Mouse (Mus musculus) liver, postnatal 0 days (tissue): ENCODE measurements around the gene Icosl. TPM values are rescaled to one million over a fixed set of nuclear protein-coding genes. Genes with fewer than 3 reads are reported as not detected.

Experiments
- ATAC-seq: fragments of 200-750 bp; cut with Nextera tagmentation; 2 replicates; pipeline ENCODE4 v1.8.0; 2017; ENCODE audit warnings: mild to moderate bottlenecking, moderate library complexity
- DNase-seq: peaks from one replicate; pipeline ENCODE4 v3.0.0-alpha.2; 2016
- H3K27ac ChIP-seq: fragments of 300-500 bp; sonication (generic); 2 replicates; pipeline ENCODE4 v1.5.1; 2014; ENCODE audit warnings: antibody characterized with exemption, moderate library complexity, mild to moderate bottlenecking, low read depth
- H3K27me3 ChIP-seq: fragments of 300-500 bp; sonication (generic); 2 replicates; pipeline ENCODE4 v1.6.1; 2014; ENCODE audit warnings: low read length, control low read depth, mixed read lengths; ENCODE audit not compliant: insufficient read depth
- H3K36me3 ChIP-seq: fragments of 300-500 bp; sonication (generic); replicated peaks from 2 replicates; pipeline ENCODE4 v1.6.1; 2014; ENCODE audit warnings: mild to moderate bottlenecking, control low read depth, low read length, moderate library complexity, mixed read lengths; ENCODE audit not compliant: insufficient read depth
- H3K4me1 ChIP-seq: fragments of 300-500 bp; sonication (generic); 2 replicates; pipeline ENCODE4 v1.6.1; 2014; ENCODE audit warnings: antibody characterized with exemption, mild to moderate bottlenecking, control low read depth; ENCODE audit not compliant: insufficient read depth
- H3K4me2 ChIP-seq: fragments of 300-500 bp; sonication (generic); 2 replicates; pipeline ENCODE4 v1.6.1; 2014; ENCODE audit warnings: low read depth, mild to moderate bottlenecking, low read length, moderate library complexity, mixed read lengths
- H3K4me3 ChIP-seq: fragments of 300-500 bp; sonication (generic); 2 replicates; pipeline ENCODE4 v1.5.1; 2014; ENCODE audit warnings: low read depth, low read length
- H3K9ac ChIP-seq: fragments of 300-500 bp; sonication (generic); replicated peaks from 2 replicates; pipeline ENCODE4 v1.6.1; 2014; ENCODE audit warnings: mild to moderate bottlenecking, moderate library complexity
- H3K9me3 ChIP-seq: fragments of 300-500 bp; sonication (generic); 2 replicates; pipeline ENCODE4 v1.6.1; 2016; ENCODE audit warnings: mild to moderate bottlenecking, control low read depth, low read length, mixed read lengths
- CTCF ChIP-seq: sonication (generic); IDR thresholded peaks from 2 replicates; pipeline ENCODE4 v1.5.1; 2016; ENCODE audit warnings: antibody characterized with exemption, low read depth
- EP300 ChIP-seq: IDR thresholded peaks from 2 replicates; pipeline ENCODE4 v1.6.1; 2016; ENCODE audit warnings: antibody characterized with exemption, low read depth, mild to moderate bottlenecking
- WGBS: fragments of 180-500 bp; shearing (Covaris S2); extraction: QIAGEN DNeasy Blood & Tissue Kit; methylation state at CpG from one replicate; pipeline ENCODE4 v1.1.7; 2014; ENCODE audit not compliant: insufficient replicate concordance; 5-methylcytosine and 5-hydroxymethylcytosine counted together
- polyA plus RNA-seq: library from polyadenylated mRNA; unstranded; fragments of >200 nt; fragmentation: Nextera tagmentation; extraction: Ambion mirVana; gene quantifications from 2 replicates; pipeline ENCODE4 v1.2.1, GENCODE M21; 2015

Gene Icosl
- polyA plus RNA-seq, 1 experiment from 2014 or later: 1.2 TPM

- no peak overlapping the region for H3K4me3 ChIP-seq
- no peaks in the 10 kb centered on the region for H3K9me3 ChIP-seq
- TF ChIP-seq EP300 (no peak), CTCF (no peak)
- H3K36me3 ChIP-seq: no peaks in the 10 kb centered on the region
- H3K4me2 ChIP-seq: no peak overlapping the region
- WGBS: 77% methylated on average over 4 of the region's 4 CpGs
- no peak overlapping the region for H3K27ac ChIP-seq
- H3K9ac ChIP-seq: no peak overlapping the region
- ATAC-seq (no peak), DNase-seq (no peak)
- H3K27me3 ChIP-seq: no peaks in the 10 kb centered on the region
- H3K4me1 ChIP-seq: no peaks in the 10 kb centered on the region
Measured at GRCm38 (mm10) chr10:78079955-78080591, 11.0 kb downstream of the Icosl start.

DNA sequence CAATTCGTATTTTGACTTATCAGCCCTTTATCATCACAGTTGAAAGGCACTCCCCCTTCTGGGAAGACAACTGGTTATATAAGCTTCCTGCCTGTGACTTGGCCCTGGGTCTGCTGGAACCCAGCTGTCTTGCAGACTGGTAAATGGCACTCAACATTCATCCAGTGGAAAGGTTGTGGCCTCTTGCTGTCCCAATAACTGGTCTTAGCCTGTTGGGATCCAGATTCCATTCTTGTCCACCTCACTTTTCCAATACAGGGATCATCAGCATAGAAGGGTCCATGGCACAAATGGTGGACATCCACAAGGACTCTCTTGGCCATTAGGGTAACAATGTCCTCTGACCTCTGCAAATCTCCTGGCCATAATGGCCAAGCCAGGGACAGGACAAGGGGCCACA lies 15.0 kb downstream of the Icosl start:
- Histone ChIP-seq H3K27me3 (no peaks in the 10 kb centered on the region), H3K9ac (no peak overlapping the region), H3K4me1 (0 out of 2 replicates have a peak, but pooled peaks cover 2% of the 10 kb centered on the region), H3K4me3 (no peak overlapping the region), H3K9me3 (no peaks in the 10 kb centered on the region), H3K36me3 (no peaks in the 10 kb centered on the region), H3K27ac (no peak overlapping the region), H3K4me2 (no peak overlapping the region)
- TF ChIP-seq CTCF (no peak), EP300 (no peak)
- DNase-seq (no peak), ATAC-seq (no peak)
- 29% methylated on average over 1 of the region's 1 CpGs for WGBS

- no peaks in the 10 kb centered on the region for H3K36me3 ChIP-seq
- no peak for TF ChIP-seq EP300
- no peak for TF ChIP-seq CTCF
- no peak overlapping the region for H3K9ac ChIP-seq
- H3K4me1 ChIP-seq: 0 out of 2 replicates have a peak, but pooled peaks cover 2% of the 10 kb centered on the region
- H3K4me3 ChIP-seq: no peak overlapping the region
- no peak overlapping the region for H3K4me2 ChIP-seq
- H3K9me3 ChIP-seq: no peaks in the 10 kb centered on the region
- H3K27me3 ChIP-seq: no peaks in the 10 kb centered on the region
- no peak for DNase-seq
- H3K27ac ChIP-seq: no peak overlapping the region
- 77% methylated on average over 6 of the region's 6 CpGs for WGBS
- no peak for ATAC-seq
Measured at GRCm38 (mm10) chr10:78085711-78086110, 16.6 kb downstream of the Icosl start.

DNA sequence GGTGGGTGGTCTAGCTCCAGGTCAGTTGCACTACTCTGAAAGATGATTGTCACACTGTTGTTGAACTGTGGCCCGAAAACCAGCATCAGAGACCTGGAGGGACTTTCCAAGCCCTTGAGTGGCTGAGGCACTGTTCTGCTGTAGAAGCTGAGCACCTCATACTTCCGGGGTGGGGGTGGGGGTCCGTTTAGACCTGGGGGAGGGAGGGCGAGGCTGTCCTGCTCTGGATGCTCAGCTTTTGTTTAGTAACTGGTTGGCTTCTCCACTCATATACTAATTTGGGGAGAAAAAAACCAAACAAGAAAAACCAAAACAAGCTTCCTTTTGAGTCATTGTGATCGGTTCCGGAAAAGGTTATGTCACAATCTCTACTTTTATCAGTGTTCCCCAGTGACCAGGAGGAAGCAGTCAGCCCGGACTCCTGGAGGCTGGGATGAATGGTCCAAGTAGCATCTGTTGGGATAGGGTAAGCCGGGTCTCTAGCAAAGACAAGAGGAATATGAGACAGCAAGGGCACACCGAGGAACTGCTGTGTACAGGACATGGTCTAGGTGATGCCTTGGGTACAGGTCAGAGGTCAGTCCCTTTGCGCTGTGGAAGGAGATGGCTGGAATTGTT lies 17.5 kb downstream of the Icosl start:
- Histone ChIP-seq H3K27ac (0 out of 2 replicates have a peak overlapping the region, but pooled peaks have one; percentile 24), H3K9ac (no peak overlapping the region), H3K36me3 (no peaks in the 10 kb centered on the region), H3K4me3 (no peak overlapping the region), H3K4me2 (no peak overlapping the region), H3K9me3 (no peaks in the 10 kb centered on the region), H3K4me1 (0 out of 2 replicates have a peak, but pooled peaks cover 2% of the 10 kb centered on the region), H3K27me3 (no peaks in the 10 kb centered on the region)
- no peak for DNase-seq
- ATAC-seq: peak; percentile 42
- TF ChIP-seq EP300 (peak; percentile 27; the same call in 1 of the 2 replicates), CTCF (no peak)
- 32% methylated on average over 10 of the region's 10 CpGs for WGBS

DNA sequence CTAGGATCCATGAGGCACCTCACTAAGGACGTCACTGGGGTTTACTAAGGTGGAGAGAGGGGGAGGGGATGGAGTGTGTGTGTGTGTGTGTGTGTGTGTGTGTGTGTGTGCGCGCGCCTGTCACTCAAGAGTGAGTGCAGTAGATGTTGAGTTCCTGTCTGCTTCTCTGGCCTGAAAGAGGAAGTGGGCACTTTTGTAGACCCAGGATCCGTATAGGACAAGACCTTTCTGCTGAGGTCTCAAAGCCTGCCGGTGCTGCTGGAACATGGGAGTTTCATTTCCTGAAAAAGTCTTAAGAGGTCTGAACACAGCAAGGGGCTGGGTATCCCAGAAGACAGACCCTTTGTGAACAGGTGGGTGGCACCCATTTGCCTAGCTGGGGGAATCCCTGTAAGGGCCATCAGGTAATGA lies 18.0 kb downstream of the Icosl start:
- H3K4me1 ChIP-seq: 0 out of 2 replicates have a peak, but pooled peaks cover 2% of the 10 kb centered on the region
- no peaks in the 10 kb centered on the region for H3K27me3 ChIP-seq
- 32% methylated on average over 6 of the region's 6 CpGs for WGBS
- no peak overlapping the region for H3K9ac ChIP-seq
- H3K9me3 ChIP-seq: no peaks in the 10 kb centered on the region
- no peak overlapping the region for H3K4me2 ChIP-seq
- ATAC-seq (peak; percentile 67), DNase-seq (peak; percentile 46)
- TF ChIP-seq EP300 (0 out of 2 replicates have a peak, but pooled peaks have one; percentile 4), CTCF (no peak)
- H3K27ac ChIP-seq: 0 out of 2 replicates have a peak overlapping the region, but pooled peaks have one; percentile 24
- H3K4me3 ChIP-seq: no peak overlapping the region
- H3K36me3 ChIP-seq: no peaks in the 10 kb centered on the region

DNA sequence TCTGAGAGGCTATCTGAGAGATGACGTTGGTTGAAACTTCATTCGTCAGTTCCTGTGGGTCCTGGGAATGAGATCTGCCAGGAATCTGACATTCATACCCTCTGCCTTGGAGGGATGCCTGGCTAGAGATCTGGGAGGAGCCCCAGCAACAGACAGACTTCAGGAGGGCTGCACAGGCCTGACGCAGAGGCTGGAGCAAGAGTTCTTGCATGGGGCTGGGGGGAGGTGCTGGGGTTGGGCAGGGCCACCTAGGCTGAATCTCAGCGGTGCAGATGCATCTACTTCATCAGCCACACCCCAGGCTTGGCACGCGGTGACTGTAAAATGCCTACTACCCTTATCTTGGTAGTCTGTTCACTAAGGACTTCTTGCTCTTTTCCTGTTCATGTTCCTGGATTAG lies 21.1 kb downstream of the Icosl start:
- Histone ChIP-seq H3K4me1 (0 out of 2 replicates have a peak, but pooled peaks cover 2% of the 10 kb centered on the region), H3K9me3 (no peaks in the 10 kb centered on the region), H3K4me2 (no peak overlapping the region), H3K36me3 (no peaks in the 10 kb centered on the region), H3K9ac (no peak overlapping the region), H3K27ac (no peak overlapping the region), H3K27me3 (no peaks in the 10 kb centered on the region), H3K4me3 (no peak overlapping the region)
- TF ChIP-seq CTCF (no peak), EP300 (no peak)
- ATAC-seq: no peak
- 42% methylated on average over 6 of the region's 6 CpGs for WGBS
- no peak for DNase-seq
